Mouse (Mus musculus) central nervous system, embryonic 11.5 days (tissue): ENCODE data around the gene Gm8229. TPM values are rescaled to one million over a fixed set of nuclear protein-coding genes. Genes with fewer than 3 reads are reported as not detected.

ENCODE experiments used
- polyA plus RNA-seq: library from polyadenylated mRNA; depleted of rRNA; stranded (reverse); fragments of >200 nt; gene quantifications from 2 replicates; pipeline ENCODE4 v1.2.3, GENCODE M21; 2012; rRNA removed

The Gm8229 gene
- not detected in 2 replicates for polyA plus RNA-seq

GRCm38 (mm10) chr14:44365057-44365456 lies at the start of gene Gm8229:
Gene Gm8229 (plus strand): TSS chr14:44365357.

GRCm38 (mm10) chr14:44338484-44338883 lies 26.7 kb upstream of the Gm8229 start, which contains the start of gene Gm5930:
Gene Gm5930 (minus strand): TSS chr14:44338584.

GRCm38 (mm10) chr14:44410588-44410987 lies 45.4 kb downstream of the Gm8229 start, which contains the start of gene Gm3371:
Gene Gm3371 (minus strand): TSS chr14:44410688.

Other genes with a start within 250 kb of the Gm8229 start
- not detected in 2 replicates for gene Gm3327, start 241.5 kb upstream of the Gm8229 start, polyA plus RNA-seq
- gene Gm8212, start 167.7 kb upstream of the Gm8229 start, polyA plus RNA-seq = not detected in 2 replicates
- gene 4930503E14Rik, start 152.1 kb upstream of the Gm8229 start, polyA plus RNA-seq = not detected in 2 replicates
- gene Gm8220, start 79.8 kb upstream of the Gm8229 start, polyA plus RNA-seq = not detected in 2 replicates
- 0.06 TPM in 1 of 2 replicates, not detected in the other for gene Gm5930, start 26.8 kb upstream of the Gm8229 start, polyA plus RNA-seq
- not detected in 2 replicates for gene Gm3371, start 45.3 kb downstream of the Gm8229 start, polyA plus RNA-seq
- gene Gm8232, start 68.3 kb downstream of the Gm8229 start, polyA plus RNA-seq = not detected in 2 replicates
- gene BC061237, start 127.1 kb downstream of the Gm8229 start, polyA plus RNA-seq = not detected in 2 replicates
- not detected in 2 replicates for gene Gm17093, start 152.9 kb downstream of the Gm8229 start, polyA plus RNA-seq
- gene Gm8247, start 217.8 kb downstream of the Gm8229 start, polyA plus RNA-seq = 0.16 TPM in 1 of 2 replicates, not detected in the other